Mouse (Mus musculus) kidney, adult 8-10 months (tissue): ENCODE results near the gene Bicral.
A peak's percentile ranks its signal among the peaks of the same experiment; 100 is the strongest.

Experiments
- DNase-seq, 2 experiments: peaks; one replicate each; pipeline ENCODE4 v3.0.0; 2022

Bicral gene

GRCm38 (mm10) chr17:46857903-46858748 is at the start of gene Bicral:
Gene Bicral (minus strand): TSS chr17:46858482.
- peak; percentile 54 to 69 for DNase-seq

GRCm38 (mm10) chr17:46903876-46904490 is 45.7 kb upstream of the Bicral start:
- DNase-seq: peak; percentile 69 to 87

GRCm38 (mm10) chr17:46900941-46901340 is 42.7 kb upstream of the Bicral start:
- no peak for DNase-seq

GRCm38 (mm10) chr17:46897221-46897950 is 39.1 kb upstream of the Bicral start:
- peak in 1 of 2 experiments; percentile 37 for DNase-seq

- DNase-seq: peak in 1 of 2 experiments; percentile 38
Observed at GRCm38 (mm10) chr17:46895426-46895825, 37.1 kb upstream of the Bicral start.

GRCm38 (mm10) chr17:46890843-46891594 is 32.7 kb upstream of the Bicral start:
- DNase-seq: peak in 1 of 2 experiments; percentile 42

- DNase-seq: peak; percentile 97
Observed at GRCm38 (mm10) chr17:46890116-46890815, 32.0 kb upstream of the Bicral start, which contains the start of gene Tbcc. Gene Tbcc (plus strand): TSS chr17:46890684.

- DNase-seq: peak; percentile 78 to 88
Observed at GRCm38 (mm10) chr17:46889450-46890084, 31.3 kb upstream of the Bicral start.

- DNase-seq: peak; percentile 56 to 59
Observed at GRCm38 (mm10) chr17:46888511-46889212, 30.4 kb upstream of the Bicral start.

- no peak for DNase-seq
Observed at GRCm38 (mm10) chr17:46885910-46886643, 27.8 kb upstream of the Bicral start.

GRCm38 (mm10) chr17:46885218-46885909 is 27.1 kb upstream of the Bicral start:
- no peak for DNase-seq

- no peak for DNase-seq
Observed at GRCm38 (mm10) chr17:46884766-46885165, 26.5 kb upstream of the Bicral start.

- DNase-seq: no peak
Observed at GRCm38 (mm10) chr17:46883107-46883506, 24.8 kb upstream of the Bicral start.

- no peak for DNase-seq
Observed at GRCm38 (mm10) chr17:46881728-46882127, 23.4 kb upstream of the Bicral start.

GRCm38 (mm10) chr17:46880322-46880721 is 22.0 kb upstream of the Bicral start:
- no peak for DNase-seq

- DNase-seq: peak; percentile 51 to 74
Observed at GRCm38 (mm10) chr17:46879841-46880311, 21.6 kb upstream of the Bicral start.

GRCm38 (mm10) chr17:46877061-46877460 is 18.8 kb upstream of the Bicral start:
- DNase-seq: no peak

- peak; percentile 58 to 72 for DNase-seq
Observed at GRCm38 (mm10) chr17:46876371-46876950, 18.2 kb upstream of the Bicral start.

GRCm38 (mm10) chr17:46875626-46876025 is 17.3 kb upstream of the Bicral start:
- no peak for DNase-seq
